Mouse (Mus musculus) midbrain, embryonic 12.5 days (tissue): ENCODE measurements around the gene Il17re. TPM values are rescaled to one million over a fixed set of nuclear protein-coding genes. Genes with fewer than 3 reads are reported as not detected.

Experiments used
- ATAC-seq: fragments of 200-750 bp; cut with Nextera tagmentation; 2 replicates; pipeline ENCODE4 v1.8.0; 2017; ENCODE audit warnings: low read depth, moderate TSS enrichment, moderate library complexity; ENCODE audit not compliant: low FRiP score
- H3K27ac ChIP-seq: fragments of 300-500 bp; sonication (generic); replicated peaks from 2 replicates; pipeline ENCODE4 v1.5.1; 2016; ENCODE audit warnings: mild to moderate bottlenecking
- H3K27me3 ChIP-seq: fragments of 300-500 bp; sonication (generic); 2 replicates; pipeline ENCODE4 v1.6.1; 2016; ENCODE audit warnings: mild to moderate bottlenecking
- H3K36me3 ChIP-seq: fragments of 300-500 bp; sonication (generic); 2 replicates; pipeline ENCODE4 v1.6.1; 2016
- H3K4me1 ChIP-seq: fragments of 300-500 bp; sonication (generic); 2 replicates; pipeline ENCODE4 v1.6.1; 2016
- H3K4me2 ChIP-seq: fragments of 300-500 bp; sonication (generic); replicated peaks from 2 replicates; pipeline ENCODE4 v1.6.1; 2016; ENCODE audit warnings: mild to moderate bottlenecking, moderate library complexity
- H3K4me3 ChIP-seq: fragments of 300-500 bp; sonication (generic); 2 replicates; pipeline ENCODE4 v1.5.1; 2016; ENCODE audit warnings: mild to moderate bottlenecking
- H3K9ac ChIP-seq: fragments of 300-500 bp; sonication (generic); replicated peaks from 2 replicates; pipeline ENCODE4 v1.6.1; 2016; ENCODE audit warnings: mild to moderate bottlenecking, moderate library complexity
- H3K9me3 ChIP-seq: fragments of 300-500 bp; sonication (generic); 2 replicates; pipeline ENCODE4 v1.6.1; 2016; ENCODE audit warnings: mild to moderate bottlenecking
- WGBS: fragments of 180-500 bp; shearing (Covaris S2); methylation state at CpG from one replicate; pipeline ENCODE4 v1.1.7; 2016; 5-methylcytosine and 5-hydroxymethylcytosine counted together
- polyA plus RNA-seq: library from polyadenylated mRNA; unstranded; fragments of >200 nt; fragmentation: Nextera tagmentation; extraction: Ambion mirVana; gene quantifications from 2 replicates; pipeline ENCODE4 v1.2.1, GENCODE M21; 2016

The Il17re gene
- polyA plus RNA-seq, result 0.51 and 0.93 TPM in 2 replicates

GRCm38 (mm10) chr6:113457952-113458534, at the start of gene Il17re:
Il17re (plus strand) TSS chr6:113458484.
- H3K9ac ChIP-seq, result no peak within 1 kb of the TSS
- no peaks in the 10 kb centered on the region for H3K4me1 ChIP-seq
- no peaks in the 10 kb centered on the region for H3K36me3 ChIP-seq
- no peaks in the 10 kb centered on the region for H3K9me3 ChIP-seq
- ATAC-seq, result no peak
- no peak within 1 kb of the TSS for H3K27ac ChIP-seq
- 79% methylated on average over 10 of the region's 10 CpGs for WGBS
- H3K4me2 ChIP-seq, result no peak within 1 kb of the TSS
- no peak within 1 kb of the TSS for H3K4me3 ChIP-seq
- peaks cover 7% of the 10 kb centered on the region; the same call in 1 of the 2 replicates for H3K27me3 ChIP-seq

DNA sequence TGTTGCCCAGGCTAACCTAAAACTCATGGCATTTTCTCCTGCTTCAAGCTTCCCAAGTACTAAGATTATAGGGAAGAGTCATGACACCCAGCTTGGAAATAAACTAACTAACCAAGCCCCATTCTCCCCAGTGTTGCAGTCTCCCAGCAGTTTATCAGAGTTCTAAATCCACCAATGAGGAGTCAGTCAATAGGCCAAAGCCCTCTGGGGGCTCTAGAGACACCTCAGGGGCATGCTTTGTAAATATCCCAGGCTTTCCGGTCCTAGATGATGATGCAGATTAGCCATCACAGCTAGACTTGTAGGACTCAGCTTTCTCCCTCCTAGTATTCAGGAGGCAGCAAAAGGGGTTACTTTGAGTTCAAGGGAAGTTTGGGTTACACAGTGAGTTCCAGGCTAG, 48.3 kb upstream of the Il17re start:
- Histone ChIP-seq H3K4me1 (no peaks in the 10 kb centered on the region), H3K4me3 (no peak overlapping the region), H3K9me3 (no peaks in the 10 kb centered on the region), H3K27ac (no peak overlapping the region), H3K9ac (no peak overlapping the region), H3K4me2 (no peak overlapping the region), H3K27me3 (no peaks in the 10 kb centered on the region), H3K36me3 (peaks cover 8% of the 10 kb centered on the region; the same call in 1 of the 2 replicates)
- WGBS, result 75% methylated on average over 1 of the region's 1 CpGs
- no peak for ATAC-seq

- Histone ChIP-seq H3K36me3 (peaks cover 27% of the 10 kb centered on the region), H3K9ac (no peak overlapping the region), H3K4me3 (no peak overlapping the region), H3K27me3 (no peaks in the 10 kb centered on the region), H3K4me1 (peaks cover 18% of the 10 kb centered on the region), H3K4me2 (no peak overlapping the region), H3K27ac (no peak overlapping the region), H3K9me3 (no peaks in the 10 kb centered on the region)
- no peak for ATAC-seq
- 93% methylated on average over 5 of the region's 5 CpGs for WGBS
Measured at GRCm38 (mm10) chr6:113416416-113416815, 41.9 kb upstream of the Il17re start.

GRCm38 (mm10) chr6:113418441-113419198, 39.7 kb upstream of the Il17re start:
- H3K4me3 ChIP-seq, result peak overlapping the region; percentile 60
- peaks cover 25% of the 10 kb centered on the region for H3K36me3 ChIP-seq
- peak; percentile 68; the same call in 1 of the 2 replicates for ATAC-seq
- 18% methylated on average over 16 of the region's 16 CpGs for WGBS
- peak overlapping the region; percentile 88 for H3K4me2 ChIP-seq
- H3K27ac ChIP-seq, result peak overlapping the region; percentile 22; the same call in 1 of the 2 replicates
- H3K4me1 ChIP-seq, result peaks cover 18% of the 10 kb centered on the region
- H3K27me3 ChIP-seq, result no peaks in the 10 kb centered on the region
- no peaks in the 10 kb centered on the region for H3K9me3 ChIP-seq
- H3K9ac ChIP-seq, result peak overlapping the region; percentile 73

DNA sequence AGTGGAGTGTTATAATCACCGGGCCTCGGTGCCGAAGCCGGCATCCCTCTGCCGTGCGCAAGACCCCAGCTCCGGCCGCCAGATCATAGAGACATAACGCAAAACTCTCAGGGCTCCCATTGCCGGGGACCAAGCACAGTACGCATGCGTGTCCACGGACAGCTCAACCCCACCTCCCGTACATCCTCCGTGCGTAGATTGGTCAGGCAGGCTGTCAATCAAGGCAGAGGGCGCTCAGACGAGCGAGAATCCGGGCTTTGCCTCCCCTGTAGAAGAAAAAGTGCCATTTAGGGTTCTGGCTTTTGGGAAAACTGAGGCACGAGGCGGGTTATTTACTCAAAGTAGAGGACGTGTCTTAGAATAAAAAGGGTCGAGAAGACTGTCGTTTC, 39.1 kb upstream of the Il17re start, which contains the start of gene Rpusd3:
Rpusd3 (minus strand) TSS at position 142 of the 389 bp plus-strand sequence.
- Histone ChIP-seq H3K36me3 (peaks cover 25% of the 10 kb centered on the region), H3K9me3 (no peaks in the 10 kb centered on the region), H3K9ac (peak within 1 kb of the TSS; percentile 73), H3K27me3 (no peaks in the 10 kb centered on the region), H3K4me3 (peak within 1 kb of the TSS; percentile 60), H3K27ac (peak within 1 kb of the TSS; percentile 22; the same call in 1 of the 2 replicates), H3K4me2 (peak within 1 kb of the TSS; percentile 88), H3K4me1 (peaks cover 18% of the 10 kb centered on the region)
- peak; percentile 98 for ATAC-seq
- under 1% methylated on average over 25 of the region's 25 CpGs for WGBS

DNA sequence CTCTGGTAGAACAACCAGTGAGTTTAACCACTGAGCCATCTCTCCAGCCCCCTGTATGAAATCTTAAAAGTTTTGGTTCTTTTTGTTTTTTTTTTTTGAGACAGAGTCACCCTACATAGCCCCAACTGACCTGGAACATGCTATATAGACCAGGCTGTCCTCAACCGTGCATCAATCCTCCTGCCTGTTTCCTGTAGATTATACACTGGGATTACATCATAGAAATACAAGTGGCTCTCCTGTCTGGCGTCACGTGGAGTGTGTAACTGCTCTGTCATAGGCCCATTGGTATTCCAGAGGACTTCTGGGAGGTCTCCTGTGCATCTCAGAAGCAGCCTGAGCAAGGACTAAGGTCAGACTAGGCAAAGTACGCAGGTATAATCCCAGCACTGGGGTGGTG, 35.3 kb upstream of the Il17re start:
- no peak for ATAC-seq
- Histone ChIP-seq H3K4me1 (peaks cover 11% of the 10 kb centered on the region), H3K27me3 (no peaks in the 10 kb centered on the region), H3K36me3 (no peaks in the 10 kb centered on the region), H3K9ac (no peak overlapping the region), H3K4me2 (no peak overlapping the region), H3K9me3 (peaks cover 4% of the 10 kb centered on the region; the same call in 1 of the 2 replicates), H3K27ac (no peak overlapping the region), H3K4me3 (no peak overlapping the region)
- 81% methylated on average over 4 of the region's 4 CpGs for WGBS

DNA sequence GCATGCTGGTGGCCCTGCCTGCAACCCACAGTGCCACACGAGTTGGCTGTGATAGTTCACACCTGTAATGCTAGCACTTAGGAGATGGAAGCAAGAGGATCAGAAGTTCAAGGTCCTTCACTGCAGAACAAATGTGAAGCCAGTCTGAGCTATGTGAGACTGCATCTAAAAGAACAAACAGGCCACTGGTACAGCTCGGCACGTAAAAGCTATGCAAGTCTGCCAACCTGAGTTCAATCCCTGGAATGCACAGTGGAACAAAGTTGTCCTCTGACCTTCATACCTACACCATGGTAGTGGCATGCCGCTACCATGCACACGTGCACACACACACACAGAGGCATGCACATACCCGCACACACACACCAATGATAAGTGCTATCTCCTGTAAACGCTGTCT, 34.1 kb upstream of the Il17re start:
- H3K4me1 ChIP-seq, result peaks cover 4% of the 10 kb centered on the region; the same call in 1 of the 2 replicates
- 88% methylated on average over 7 of the region's 7 CpGs for WGBS
- H3K27ac ChIP-seq, result no peak overlapping the region
- H3K9me3 ChIP-seq, result peaks cover 4% of the 10 kb centered on the region; the same call in 1 of the 2 replicates
- H3K27me3 ChIP-seq, result no peaks in the 10 kb centered on the region
- no peak overlapping the region for H3K9ac ChIP-seq
- no peaks in the 10 kb centered on the region for H3K36me3 ChIP-seq
- ATAC-seq, result no peak
- H3K4me2 ChIP-seq, result no peak overlapping the region
- no peak overlapping the region for H3K4me3 ChIP-seq

- no peak for ATAC-seq
- 95% methylated on average over 4 of the region's 4 CpGs for WGBS
- peaks cover 4% of the 10 kb centered on the region; the same call in 1 of the 2 replicates for H3K9me3 ChIP-seq
- no peak overlapping the region for H3K4me2 ChIP-seq
- H3K27ac ChIP-seq, result no peak overlapping the region
- H3K4me1 ChIP-seq, result no peaks in the 10 kb centered on the region
- H3K27me3 ChIP-seq, result no peaks in the 10 kb centered on the region
- H3K9ac ChIP-seq, result no peak overlapping the region
- H3K36me3 ChIP-seq, result no peaks in the 10 kb centered on the region
- H3K4me3 ChIP-seq, result no peak overlapping the region
Measured at GRCm38 (mm10) chr6:113426696-113427095, 31.6 kb upstream of the Il17re start.

GRCm38 (mm10) chr6:113427397-113427796, 30.9 kb upstream of the Il17re start:
- Histone ChIP-seq H3K27ac (no peak overlapping the region), H3K4me1 (no peaks in the 10 kb centered on the region), H3K4me3 (no peak overlapping the region), H3K4me2 (no peak overlapping the region), H3K36me3 (no peaks in the 10 kb centered on the region), H3K9ac (no peak overlapping the region), H3K27me3 (no peaks in the 10 kb centered on the region), H3K9me3 (peaks cover 4% of the 10 kb centered on the region; the same call in 1 of the 2 replicates)
- ATAC-seq, result no peak
- 65% methylated on average over 3 of the region's 3 CpGs for WGBS

DNA sequence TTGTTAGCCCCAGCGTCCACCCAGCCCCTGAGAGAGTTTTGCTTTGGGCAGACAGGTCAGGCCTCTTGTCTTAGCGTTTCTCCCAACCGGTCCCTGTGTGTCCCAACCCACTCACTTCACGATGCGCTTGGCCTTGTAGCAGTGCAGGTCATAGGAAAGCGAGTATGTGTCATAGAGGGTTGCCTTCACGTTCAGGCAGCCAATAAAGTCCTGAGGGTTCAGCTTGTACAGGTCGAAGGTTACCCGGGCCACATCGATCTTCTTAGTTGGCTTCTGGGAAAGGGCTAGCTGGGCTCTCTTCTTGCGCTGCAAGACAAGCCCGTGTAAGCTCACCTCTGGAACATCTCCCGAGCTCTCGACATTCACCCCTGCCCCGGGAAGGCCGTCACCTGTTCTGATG, 30.3 kb upstream of the Il17re start:
- ATAC-seq, result no peak
- peaks cover 4% of the 10 kb centered on the region; the same call in 1 of the 2 replicates for H3K9me3 ChIP-seq
- H3K27me3 ChIP-seq, result no peaks in the 10 kb centered on the region
- H3K4me2 ChIP-seq, result no peak overlapping the region
- H3K36me3 ChIP-seq, result no peaks in the 10 kb centered on the region
- 92% methylated on average over 16 of the region's 16 CpGs for WGBS
- H3K4me1 ChIP-seq, result no peaks in the 10 kb centered on the region
- H3K9ac ChIP-seq, result no peak overlapping the region
- H3K27ac ChIP-seq, result no peak overlapping the region
- H3K4me3 ChIP-seq, result no peak overlapping the region

- Histone ChIP-seq H3K9me3 (peaks cover 4% of the 10 kb centered on the region; the same call in 1 of the 2 replicates), H3K4me2 (no peak overlapping the region), H3K4me3 (no peak overlapping the region), H3K27me3 (no peaks in the 10 kb centered on the region; the same call in 1 of the 2 replicates), H3K9ac (no peak overlapping the region), H3K36me3 (no peaks in the 10 kb centered on the region), H3K27ac (no peak overlapping the region), H3K4me1 (no peaks in the 10 kb centered on the region)
- ATAC-seq, result no peak
- 83% methylated on average over 3 of the region's 3 CpGs for WGBS
Measured at GRCm38 (mm10) chr6:113429965-113430364, 28.3 kb upstream of the Il17re start.

GRCm38 (mm10) chr6:113430846-113431245, 27.4 kb upstream of the Il17re start:
- H3K4me1 ChIP-seq, result no peaks in the 10 kb centered on the region
- WGBS, result 66% methylated on average over 3 of the region's 3 CpGs

More at GRCm38 (mm10) chr6:113430846-113431245, 27.4 kb upstream of the Il17re start:
- no peaks in the 10 kb centered on the region for H3K36me3 ChIP-seq
- H3K4me2 ChIP-seq, result no peak overlapping the region
- H3K27me3 ChIP-seq, result peaks cover 3% of the 10 kb centered on the region; the same call in 1 of the 2 replicates
- no peak overlapping the region for H3K27ac ChIP-seq
- no peak for ATAC-seq
- H3K9ac ChIP-seq, result no peak overlapping the region
- peaks cover 4% of the 10 kb centered on the region; the same call in 1 of the 2 replicates for H3K9me3 ChIP-seq
- H3K4me3 ChIP-seq, result no peak overlapping the region
